Mouse (Mus musculus): ENCODE measurements around the gene Crybg1. TPM values are rescaled to one million over a fixed set of nuclear protein-coding genes. Genes with fewer than 3 reads are reported as not detected.
"Not testable (repeated sequence)": the region's sequence is repeated elsewhere in the genome, so short reads cannot be mapped to it uniquely, and the experiment has no call there.

Crybg1 gene
- total RNA-seq, 2 experiments from 2014 or later: 2.1 to 3.1 TPM

- DNase-seq (ENCODE audit: low spot score): no peak
- intact Hi-C loops (cut with DNase I): no loop called here
Observed at GRCm38 (mm10) chr10:43991268-43991667, 157.4 kb downstream of the Crybg1 start.

DNA sequence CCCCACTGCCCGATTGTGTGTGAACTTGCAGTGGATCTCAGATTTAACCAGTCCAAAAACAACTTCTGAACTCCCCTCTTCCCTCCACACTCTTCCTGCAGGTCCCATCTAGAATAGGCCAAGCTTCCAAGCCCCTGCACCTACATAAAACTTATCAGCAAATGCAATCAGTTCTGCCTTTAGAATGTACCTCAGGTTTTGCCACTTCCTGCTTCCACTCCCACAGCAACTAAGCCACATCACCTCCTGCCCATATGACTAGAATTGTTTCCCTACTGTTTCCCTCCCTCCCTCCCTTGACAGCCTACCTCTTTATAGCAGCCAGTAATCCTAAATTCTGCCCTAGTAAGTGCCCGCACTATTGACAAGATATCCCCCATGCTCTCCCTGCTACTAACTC is 164.8 kb downstream of the Crybg1 start:
- no peak for DNase-seq (ENCODE audit: low spot score)
- intact Hi-C loops (cut with DNase I): no loop called here

DNA sequence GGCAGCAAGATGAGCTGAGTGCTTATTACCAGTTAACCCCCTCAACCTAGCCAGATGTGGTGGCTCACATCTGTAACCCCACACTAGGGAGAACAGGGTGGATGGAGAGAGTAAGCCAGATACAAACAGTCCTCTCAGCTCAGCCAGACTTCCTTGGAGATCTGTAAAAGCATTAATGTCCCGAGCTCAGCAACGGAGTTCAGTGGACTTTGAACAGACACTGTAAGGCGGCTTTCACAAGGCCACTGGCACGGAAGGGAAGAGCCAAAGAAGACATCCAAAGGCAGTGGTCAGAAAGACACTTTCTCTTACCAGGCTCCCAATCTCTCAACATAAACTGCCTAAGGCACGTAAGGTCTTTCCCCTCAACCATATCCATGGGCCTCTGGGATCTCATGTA is 165.4 kb downstream of the Crybg1 start:
- no peak for DNase-seq (ENCODE audit: low spot score)
- intact Hi-C loops (cut with DNase I): no loop called here

- no peak for DNase-seq (ENCODE audit: low spot score)
- intact Hi-C loops (cut with DNase I): no loop called here
Observed at GRCm38 (mm10) chr10:43982470-43982869, 166.2 kb downstream of the Crybg1 start.

GRCm38 (mm10) chr10:43980742-43981141 is 167.9 kb downstream of the Crybg1 start:
- intact Hi-C loops (cut with DNase I); DNase-seq (ENCODE audit: low spot score): not testable (repeated sequence)

DNA sequence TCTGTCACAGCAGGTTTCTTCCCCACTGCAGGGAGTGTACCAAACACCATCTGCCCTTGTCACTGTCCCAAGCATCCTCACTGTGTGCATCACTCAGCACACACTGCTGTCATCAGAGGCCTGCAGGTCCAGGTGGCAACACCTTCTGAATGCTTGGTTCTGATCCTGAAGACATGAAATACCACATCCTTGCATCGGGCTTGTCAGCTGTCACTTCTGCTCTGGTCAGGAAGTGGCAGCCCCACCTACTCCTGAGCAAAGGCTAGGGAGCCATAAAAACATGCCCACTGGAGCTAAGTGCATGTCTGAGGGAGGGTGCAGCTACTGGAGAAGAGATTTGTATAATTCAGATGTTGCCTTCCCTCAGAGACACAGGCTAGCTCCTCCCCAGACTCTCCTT is 168.6 kb downstream of the Crybg1 start:
- no peak for DNase-seq (ENCODE audit: low spot score)
- intact Hi-C loops (cut with DNase I): no loop called here

DNA sequence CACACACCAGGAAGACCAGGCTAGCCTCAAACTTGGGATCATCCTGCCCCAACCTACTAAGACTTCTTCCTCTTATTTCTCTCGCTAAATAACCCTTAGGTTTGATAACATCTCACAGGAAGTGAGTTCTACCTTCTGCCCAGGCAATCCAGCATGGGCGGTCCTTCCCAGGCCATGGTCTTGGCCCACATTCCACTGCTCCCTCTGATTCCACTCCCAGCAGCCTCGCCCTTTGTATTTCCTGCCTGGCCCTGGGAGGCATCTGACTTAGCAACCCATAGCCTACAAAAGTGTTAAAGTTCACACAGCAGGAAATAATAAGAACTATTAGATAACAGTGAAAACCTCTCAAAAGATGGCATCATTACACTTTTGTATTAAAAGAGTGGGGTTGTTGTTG is 171.3 kb downstream of the Crybg1 start:
- intact Hi-C loops (cut with DNase I): no loop called here
- peak; percentile 18 for DNase-seq (ENCODE audit: low spot score)

- intact Hi-C loops (cut with DNase I): no loop called here
- no peak for DNase-seq (ENCODE audit: low spot score)
Observed at GRCm38 (mm10) chr10:43973244-43973643, 175.4 kb downstream of the Crybg1 start.

- DNase-seq (ENCODE audit: low spot score): no peak
- intact Hi-C loops (cut with DNase I): no loop called here
Observed at GRCm38 (mm10) chr10:43964943-43965342, 183.7 kb downstream of the Crybg1 start.

- DNase-seq (ENCODE audit: low spot score): no peak
Observed at GRCm38 (mm10) chr10:43953942-43954341, 194.7 kb downstream of the Crybg1 start.

DNA sequence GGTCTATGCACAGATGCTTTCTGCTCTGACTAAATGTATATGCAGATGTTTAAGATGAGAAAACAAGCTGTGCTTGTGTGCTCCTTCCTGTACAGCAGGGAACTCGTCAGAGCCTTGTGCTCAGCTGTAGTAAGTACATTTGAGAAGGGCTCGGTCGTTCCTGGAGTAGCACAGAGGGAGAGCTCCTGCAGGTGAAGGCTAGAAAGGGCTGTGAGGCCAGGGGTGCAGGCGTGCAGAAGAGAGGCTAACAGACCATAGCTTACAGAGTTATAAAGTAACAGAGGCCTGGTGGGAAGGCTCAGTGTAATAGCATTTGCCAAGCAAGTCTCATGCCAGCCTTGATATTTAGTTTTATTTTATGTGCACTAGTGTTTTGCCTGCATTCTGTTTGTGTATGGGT is 203.2 kb downstream of the Crybg1 start:
- DNase-seq (ENCODE audit: low spot score): no peak
- intact Hi-C loops (cut with DNase I): no loop called here

More at GRCm38 (mm10) chr10:43953942-43954341, 194.7 kb downstream of the Crybg1 start:
- intact Hi-C loops (cut with DNase I): loop anchor here (1.0 to 5.0 kb wide), 3 partner anchors 117 to 283 kb away; no protein-coding TSS in a partner anchor

- DNase-seq (ENCODE audit: low spot score): no peak
- intact Hi-C loops (cut with DNase I): no loop called here
Observed at GRCm38 (mm10) chr10:43943736-43944135, 204.9 kb downstream of the Crybg1 start.

DNA sequence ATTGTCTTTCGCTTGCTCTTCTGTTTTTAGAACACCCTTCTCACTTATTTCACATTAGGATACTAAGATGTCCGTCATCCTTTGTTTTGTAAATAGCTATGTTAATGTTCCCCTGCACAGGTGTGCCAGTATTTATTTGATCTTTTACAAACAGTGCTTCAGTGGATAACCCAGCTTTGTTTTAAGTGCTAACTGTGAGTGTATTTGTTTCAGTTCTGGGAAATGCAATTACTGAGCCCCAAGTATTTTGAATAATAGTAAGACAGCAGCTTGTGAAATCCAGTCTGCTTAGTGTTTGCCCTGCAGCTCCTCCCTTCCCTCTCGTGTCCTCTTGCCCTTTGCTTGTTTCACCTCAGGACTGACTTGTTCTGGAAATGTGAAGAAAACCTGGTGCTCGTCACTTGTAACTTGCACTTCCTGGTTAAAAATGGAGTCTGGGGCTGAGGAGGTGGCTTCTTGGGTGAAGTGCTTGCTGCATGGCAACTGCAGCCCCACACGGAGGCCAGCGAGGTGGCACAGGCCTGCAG is 209.5 kb downstream of the Crybg1 start:
- no peak for DNase-seq (ENCODE audit: low spot score)
- intact Hi-C loops (cut with DNase I): no loop called here

- no peak for DNase-seq (ENCODE audit: low spot score)
Observed at GRCm38 (mm10) chr10:43928596-43928995, 220.1 kb downstream of the Crybg1 start.

DNA sequence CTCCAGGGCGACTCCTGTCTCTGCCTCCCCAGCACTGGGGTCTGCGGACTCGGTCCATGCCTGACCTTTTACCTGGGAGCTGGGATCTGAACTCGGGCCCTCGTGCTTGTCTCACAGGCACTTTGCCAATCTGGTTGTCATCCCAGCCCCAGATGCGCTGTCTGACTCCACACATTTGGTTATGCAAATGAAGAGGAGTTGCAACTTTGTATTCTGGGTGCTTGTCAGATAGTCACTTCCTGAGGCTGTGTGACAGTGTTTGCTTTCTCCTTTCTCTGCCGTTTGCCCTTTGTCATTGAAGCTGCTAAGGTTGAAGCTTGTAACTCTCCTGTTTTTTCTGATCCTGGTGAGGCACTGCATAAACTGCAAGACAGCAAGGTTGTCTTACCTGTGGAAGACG is 220.9 kb downstream of the Crybg1 start:
- intact Hi-C loops (cut with DNase I): no loop called here
- DNase-seq (ENCODE audit: low spot score): no peak

More at GRCm38 (mm10) chr10:43928596-43928995, 220.1 kb downstream of the Crybg1 start:
- intact Hi-C loops (cut with DNase I): no loop called here

DNA sequence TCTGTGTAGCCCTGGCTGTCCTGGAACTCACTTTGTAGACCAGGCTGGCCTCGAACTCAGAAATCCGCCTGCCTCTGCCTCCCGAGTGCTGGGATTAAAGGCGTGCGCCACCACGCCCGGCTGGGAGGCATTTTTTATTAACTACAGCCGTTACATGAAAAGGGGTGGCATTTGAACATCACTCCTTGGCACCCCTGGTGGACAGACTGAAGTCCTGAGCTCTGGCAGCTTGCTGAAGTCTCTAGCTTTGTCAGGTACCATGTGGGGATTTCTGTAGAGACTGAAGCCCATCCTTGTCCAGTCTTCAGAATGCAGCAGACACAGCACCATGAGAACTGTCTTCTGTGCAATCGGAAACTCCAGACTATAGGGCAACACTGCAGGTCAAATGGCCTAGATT is 222.9 kb downstream of the Crybg1 start:
- intact Hi-C loops (cut with DNase I); DNase-seq (ENCODE audit: low spot score): not testable (repeated sequence)

DNA sequence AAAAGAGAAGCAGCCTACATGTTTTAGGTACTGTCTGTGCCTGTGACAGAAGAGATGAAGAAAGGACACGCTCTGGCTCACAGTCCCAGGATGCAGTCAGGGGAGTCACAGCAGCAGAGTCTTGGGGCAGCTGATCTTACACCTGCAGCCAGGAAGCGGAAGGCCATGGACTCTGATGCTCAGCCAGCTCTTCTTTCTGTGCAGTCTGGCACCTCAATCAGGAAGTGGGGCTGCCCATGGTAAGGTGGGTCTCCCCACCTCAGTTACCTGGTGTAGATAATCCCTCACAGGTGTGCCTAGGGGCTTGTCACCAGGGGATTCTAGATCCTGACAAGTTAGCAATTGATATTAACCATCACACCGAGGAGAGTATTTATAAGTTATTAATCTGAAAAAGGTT is 225.6 kb downstream of the Crybg1 start:
- no peak for DNase-seq (ENCODE audit: low spot score)
- intact Hi-C loops (cut with DNase I): no loop called here

DNA sequence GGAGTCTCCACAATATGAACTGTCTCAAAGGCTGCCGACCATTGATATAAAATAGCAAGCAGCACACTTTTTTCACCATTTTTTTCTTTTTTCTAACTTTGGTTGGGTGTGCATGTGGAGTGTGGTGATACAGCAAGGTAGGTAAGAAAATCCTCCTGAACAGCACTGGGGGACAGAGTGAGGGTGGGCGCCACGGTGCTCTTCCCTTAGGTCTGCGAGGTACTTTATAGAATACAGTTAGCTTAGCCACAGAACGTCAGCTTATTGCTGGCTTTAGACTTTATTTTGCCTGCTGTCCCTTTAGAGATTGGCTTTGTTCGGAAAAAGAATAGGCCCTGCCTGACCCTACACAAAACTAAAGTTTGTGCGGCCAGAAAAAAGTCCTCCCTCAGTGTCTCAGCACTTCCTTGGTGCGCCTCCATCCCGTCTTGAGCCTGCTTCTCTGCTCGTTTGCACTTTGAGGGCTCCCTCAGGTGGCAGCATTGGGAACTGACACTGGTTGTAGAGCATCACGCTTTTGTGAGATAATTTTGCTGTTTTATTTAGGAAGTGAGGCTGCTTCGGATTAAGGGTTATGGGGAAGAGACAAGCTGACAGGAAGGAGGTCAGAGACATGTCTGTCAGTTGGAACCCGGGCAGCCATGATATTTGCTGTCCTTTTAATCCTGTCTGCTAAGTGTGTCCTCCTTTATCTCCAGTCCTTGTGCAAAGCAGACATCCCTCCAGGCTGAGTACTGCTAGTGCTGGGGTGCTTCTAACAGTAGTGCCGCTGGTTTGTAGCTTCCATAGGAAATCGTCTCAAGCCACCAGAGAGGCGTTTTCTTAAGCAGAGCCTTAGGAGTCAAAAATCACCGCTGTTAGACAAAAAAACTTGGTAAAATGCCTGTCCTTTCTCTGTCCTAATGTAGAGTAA is 229.7 kb downstream of the Crybg1 start:
- intact Hi-C loops (cut with DNase I): loop anchor here (1.0 kb wide), 1 partner anchor 344 kb away; no protein-coding TSS in a partner anchor
- DNase-seq (ENCODE audit: low spot score): peak; percentile 30

DNA sequence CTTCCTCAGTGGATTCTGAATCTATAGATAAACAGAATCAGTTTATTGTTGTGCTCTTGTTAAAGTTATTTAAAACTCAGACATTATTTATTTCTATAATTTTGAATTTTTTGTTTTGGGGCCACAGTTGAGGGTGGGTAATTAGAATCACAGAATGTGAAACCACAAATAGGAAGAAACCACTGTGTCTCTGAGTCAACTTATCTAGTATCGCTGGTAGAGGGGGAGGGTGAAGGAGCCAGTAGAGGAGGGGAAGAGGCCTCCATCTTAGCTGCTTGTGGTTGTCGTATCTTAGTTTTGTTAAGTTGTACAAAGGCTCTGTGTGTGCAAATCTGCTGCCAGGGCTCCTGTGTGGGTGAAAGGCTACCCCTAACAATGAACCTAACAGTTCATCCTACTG is 231.9 kb downstream of the Crybg1 start:
- intact Hi-C loops (cut with DNase I): no loop called here
- no peak for DNase-seq (ENCODE audit: low spot score)

- DNase-seq (ENCODE audit: low spot score): no peak
Observed at GRCm38 (mm10) chr10:43916181-43916580, 232.5 kb downstream of the Crybg1 start.

DNA sequence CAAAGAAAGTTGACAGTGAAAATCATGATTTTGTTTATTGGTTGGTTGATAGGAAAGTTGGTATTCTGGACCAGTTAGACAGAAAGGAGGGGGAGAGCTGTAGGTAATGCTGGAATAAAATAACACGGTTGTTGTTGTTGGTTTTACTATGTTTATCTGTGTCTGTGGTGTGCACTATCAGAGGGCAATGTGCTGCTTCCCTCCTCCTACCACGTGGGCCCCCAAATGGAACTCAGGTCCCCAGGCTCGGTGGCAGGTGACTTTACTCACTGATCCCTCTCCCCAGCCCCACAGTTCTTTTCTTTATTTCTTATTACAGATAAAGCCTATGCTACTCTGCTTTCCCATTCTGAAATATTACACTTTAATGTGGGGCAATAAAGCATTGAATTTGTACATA is 236.4 kb downstream of the Crybg1 start:
- intact Hi-C loops (cut with DNase I): no loop called here
- no peak for DNase-seq (ENCODE audit: low spot score)

More at GRCm38 (mm10) chr10:43916181-43916580, 232.5 kb downstream of the Crybg1 start:
- intact Hi-C loops (cut with DNase I): no loop called here

DNA sequence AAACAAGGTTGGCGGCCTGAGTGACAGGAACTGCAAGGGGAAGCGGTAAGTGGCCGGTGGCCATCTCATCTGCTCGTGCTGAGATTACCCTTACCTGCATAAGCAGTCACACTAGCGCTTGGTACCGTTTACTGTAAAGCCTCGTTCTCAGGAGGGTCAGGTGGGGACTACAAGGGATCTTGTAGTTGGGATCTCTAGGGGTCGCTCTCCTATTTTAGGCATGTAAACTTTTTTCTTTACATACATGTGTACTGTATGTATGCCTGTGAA is 237.8 kb downstream of the Crybg1 start:
- DNase-seq (ENCODE audit: low spot score): no peak
- intact Hi-C loops (cut with DNase I): no loop called here

Measured in heart, postnatal 25 days (tissue).